Mouse (Mus musculus): ENCODE data around the gene Gdnf. TPM values are rescaled to one million over a fixed set of nuclear protein-coding genes. Genes with fewer than 3 reads are reported as not detected.

Gene Gdnf
- polyA plus RNA-seq (2017; shearing (Covaris generic)): not detected

GRCm38 (mm10) chr15:7810556-7811252 is at the start of gene Gdnf:
TSS of gene Gdnf (plus strand) at chr15:7810846.

